Mouse (Mus musculus) stomach, postnatal 0 days (tissue): ENCODE results near the gene Iqcn. TPM values are rescaled to one million over a fixed set of nuclear protein-coding genes. Genes with fewer than 3 reads are reported as not detected.

ENCODE experiments used
- ATAC-seq: fragments of 200-750 bp; cut with Nextera tagmentation; 2 replicates; pipeline ENCODE4 v1.8.0; 2017; ENCODE audit not compliant: low FRiP score, low TSS enrichment
- DNase-seq: peaks from one replicate; pipeline ENCODE4 v3.0.0-alpha.2; 2016; ENCODE audit warnings: low spot score
- H3K27ac ChIP-seq: fragments of 300-500 bp; sonication (generic); replicated peaks from 2 replicates; pipeline ENCODE4 v1.5.1; 2014; ENCODE audit warnings: mild to moderate bottlenecking, control low read depth
- H3K27me3 ChIP-seq: fragments of 300-500 bp; sonication (generic); 2 replicates; pipeline ENCODE4 v1.6.1; 2014; ENCODE audit warnings: low read length; ENCODE audit not compliant: control insufficient read depth, insufficient read depth
- H3K36me3 ChIP-seq: fragments of 300-500 bp; sonication (generic); 2 replicates; pipeline ENCODE4 v1.6.1; 2014; ENCODE audit warnings: low read length, mixed read lengths; ENCODE audit not compliant: control insufficient read depth, insufficient read depth
- H3K4me1 ChIP-seq: fragments of 300-500 bp; sonication (generic); replicated peaks from 2 replicates; pipeline ENCODE4 v1.6.1; 2014; ENCODE audit warnings: antibody characterized with exemption; ENCODE audit not compliant: control insufficient read depth, insufficient read depth
- H3K4me2 ChIP-seq: fragments of 300-500 bp; sonication (generic); replicated peaks from 2 replicates; pipeline ENCODE4 v1.6.1; 2014; ENCODE audit warnings: low read depth, mild to moderate bottlenecking, control low read depth, moderate library complexity
- H3K4me3 ChIP-seq: fragments of 300-500 bp; sonication (generic); 2 replicates; pipeline ENCODE4 v1.5.1; 2014; ENCODE audit warnings: low read depth, low read length, control low read depth
- H3K9ac ChIP-seq: fragments of 300-500 bp; sonication (generic); 2 replicates; pipeline ENCODE4 v1.6.1; 2014; ENCODE audit warnings: mild to moderate bottlenecking, low read length, control low read depth, mixed read lengths
- H3K9me3 ChIP-seq: fragments of 300-500 bp; sonication (generic); 2 replicates; pipeline ENCODE4 v1.6.1; 2016; ENCODE audit warnings: low read length; ENCODE audit not compliant: control insufficient read depth
- CTCF ChIP-seq: IDR thresholded peaks from 2 replicates; pipeline ENCODE4 v1.5.1; 2016; ENCODE audit warnings: antibody characterized with exemption, low read depth, mild to moderate bottlenecking, moderate library complexity
- EP300 ChIP-seq: optimal IDR thresholded peaks from 2 replicates; pipeline ENCODE3; 2016; ENCODE audit warnings: antibody characterized with exemption
- WGBS: fragments of 180-500 bp; shearing (Covaris S2); extraction: QIAGEN DNeasy Blood & Tissue Kit; methylation state at CpG from one replicate; pipeline ENCODE4 v1.1.7; 2014; 5-methylcytosine and 5-hydroxymethylcytosine counted together
- polyA plus RNA-seq: library from polyadenylated mRNA; unstranded; fragments of >200 nt; fragmentation: Nextera tagmentation; extraction: Ambion mirVana; gene quantifications from 2 replicates; pipeline ENCODE4 v1.2.1, GENCODE M21; 2015

The Iqcn gene
- polyA plus RNA-seq, 1 experiment from 2014 or later, result not detected

GRCm38 (mm10) chr8:70696019-70696885, 7.0 kb upstream of the Iqcn start:
- 3% methylated on average over 30 of the region's 31 CpGs for WGBS
- Histone ChIP-seq H3K27ac (peak overlapping the region; percentile 100), H3K9ac (peak overlapping the region; percentile 50; the same call in 1 of the 2 replicates), H3K9me3 (no peaks in the 10 kb centered on the region), H3K4me1 (peaks cover 22% of the 10 kb centered on the region), H3K4me2 (peak overlapping the region; percentile 47), H3K27me3 (no peaks in the 10 kb centered on the region), H3K4me3 (peak overlapping the region; percentile 15), H3K36me3 (no peaks in the 10 kb centered on the region)
- ATAC-seq, result peak; percentile 25; the same call in 1 of the 2 replicates
- peak; percentile 90 for DNase-seq
- TF ChIP-seq EP300, result no peak
- no peak; the same call in 1 of the 2 replicates for TF ChIP-seq CTCF

GRCm38 (mm10) chr8:70696946-70697345, 6.3 kb upstream of the Iqcn start:
- peaks cover 18% of the 10 kb centered on the region for H3K4me1 ChIP-seq
- no peaks in the 10 kb centered on the region for H3K36me3 ChIP-seq
- peak overlapping the region; percentile 50; the same call in 1 of the 2 replicates for H3K9ac ChIP-seq
- no peak for TF ChIP-seq EP300
- TF ChIP-seq CTCF, result no peak
- no peaks in the 10 kb centered on the region for H3K9me3 ChIP-seq
- ATAC-seq (no peak), DNase-seq (no peak)
- H3K4me3 ChIP-seq, result peak overlapping the region; percentile 15; the same call in 1 of the 2 replicates
- H3K4me2 ChIP-seq, result peak overlapping the region; percentile 47
- no peaks in the 10 kb centered on the region for H3K27me3 ChIP-seq
- H3K27ac ChIP-seq, result peak overlapping the region; percentile 100
- 33% methylated on average over 4 of the region's 4 CpGs for WGBS

- no peaks in the 10 kb centered on the region for H3K27me3 ChIP-seq
- peak overlapping the region; percentile 100 for H3K27ac ChIP-seq
- H3K4me3 ChIP-seq, result peak overlapping the region; percentile 87
- no peaks in the 10 kb centered on the region for H3K36me3 ChIP-seq
- WGBS, result 50% methylated on average over 12 of the region's 12 CpGs
- peak overlapping the region; percentile 55 for H3K4me2 ChIP-seq
- no peaks in the 10 kb centered on the region for H3K9me3 ChIP-seq
- H3K4me1 ChIP-seq, result peaks cover 17% of the 10 kb centered on the region
- ATAC-seq (no peak), DNase-seq (no peak)
- peak overlapping the region; percentile 60 for H3K9ac ChIP-seq
- TF ChIP-seq CTCF (no peak), EP300 (no peak)
Observed at GRCm38 (mm10) chr8:70697366-70698250, 5.6 kb upstream of the Iqcn start.

- Histone ChIP-seq H3K9ac (peak within 1 kb of the TSS; percentile 99), H3K4me2 (peak within 1 kb of the TSS; percentile 62), H3K27ac (peak within 1 kb of the TSS; percentile 100), H3K27me3 (no peaks in the 10 kb centered on the region), H3K4me1 (peaks cover 17% of the 10 kb centered on the region), H3K36me3 (no peaks in the 10 kb centered on the region), H3K9me3 (no peaks in the 10 kb centered on the region), H3K4me3 (peak within 1 kb of the TSS; percentile 87)
- DNase-seq, result peak; percentile 99
- peak; percentile 87 for ATAC-seq
- WGBS, result under 1% methylated on average over 51 of the region's 69 CpGs
- TF ChIP-seq CTCF (peak; percentile 50), EP300 (peak; percentile 86)
Observed at GRCm38 (mm10) chr8:70698310-70699109, 4.7 kb upstream of the Iqcn start, which contains the start of gene Jund. Jund (plus strand) TSS chr8:70698949.

- TF ChIP-seq EP300 (no peak), CTCF (no peak)
- peak overlapping the region; percentile 99 for H3K9ac ChIP-seq
- H3K36me3 ChIP-seq, result no peaks in the 10 kb centered on the region
- DNase-seq (no peak), ATAC-seq (peak; percentile 5; the same call in 1 of the 2 replicates)
- no peaks in the 10 kb centered on the region for H3K27me3 ChIP-seq
- WGBS, result under 1% methylated on average over 64 of the region's 89 CpGs
- no peaks in the 10 kb centered on the region for H3K9me3 ChIP-seq
- peaks cover 17% of the 10 kb centered on the region for H3K4me1 ChIP-seq
- peak overlapping the region; percentile 87 for H3K4me3 ChIP-seq
- H3K4me2 ChIP-seq, result peak overlapping the region; percentile 62
- H3K27ac ChIP-seq, result peak overlapping the region; percentile 100
Observed at GRCm38 (mm10) chr8:70699116-70699833, 4.0 kb upstream of the Iqcn start.
